Mouse (Mus musculus): ENCODE results near the gene Eno4.
A peak's percentile ranks its signal among the peaks of the same experiment; 100 is the strongest.
"Not testable (repeated sequence)": the region's sequence is repeated elsewhere in the genome, so short reads cannot be mapped to it uniquely, and the experiment has no call there.

Gene Eno4

GRCm38 (mm10) chr19:58942841-58943828 is at the start of gene Eno4, which contains the start of gene Hspa12a:
TSS of gene Eno4 (plus strand) at chr19:58943425.
TSS of gene Hspa12a (minus strand) at chr19:58943654.
- peak; percentile 92 for DNase-seq

GRCm38 (mm10) chr19:58896216-58896615 is 47.0 kb upstream of the Eno4 start:
- peak; percentile 28 for DNase-seq

GRCm38 (mm10) chr19:58900471-58900870 is 42.8 kb upstream of the Eno4 start:
- DNase-seq, result not testable (repeated sequence)

GRCm38 (mm10) chr19:58903079-58903898 is 39.9 kb upstream of the Eno4 start:
- no peak for DNase-seq

GRCm38 (mm10) chr19:58903899-58904327 is 39.3 kb upstream of the Eno4 start:
- DNase-seq, result peak; percentile 98

- peak; percentile 15 for DNase-seq
Measured at GRCm38 (mm10) chr19:58906685-58907084, 36.5 kb upstream of the Eno4 start.

GRCm38 (mm10) chr19:58908018-58908417 is 35.2 kb upstream of the Eno4 start:
- no peak for DNase-seq

GRCm38 (mm10) chr19:58910941-58911368 is 32.3 kb upstream of the Eno4 start:
- peak; percentile 33 for DNase-seq

GRCm38 (mm10) chr19:58911386-58911785 is 31.8 kb upstream of the Eno4 start:
- peak; percentile 92 for DNase-seq

- DNase-seq, result no peak
Measured at GRCm38 (mm10) chr19:58913301-58913700, 29.9 kb upstream of the Eno4 start.

GRCm38 (mm10) chr19:58918597-58918996 is 24.6 kb upstream of the Eno4 start:
- DNase-seq, result no peak

GRCm38 (mm10) chr19:58919148-58919547 is 24.1 kb upstream of the Eno4 start:
- no peak for DNase-seq

GRCm38 (mm10) chr19:58931081-58931800 is 12.0 kb upstream of the Eno4 start:
- no peak for DNase-seq

- no peak for DNase-seq
Measured at GRCm38 (mm10) chr19:58933062-58933461, 10.2 kb upstream of the Eno4 start.

- no peak for DNase-seq
Measured at GRCm38 (mm10) chr19:58945959-58946358, 2.7 kb downstream of the Eno4 start.

GRCm38 (mm10) chr19:58951521-58951920 is 8.3 kb downstream of the Eno4 start:
- DNase-seq, result no peak

- no peak for DNase-seq
Measured at GRCm38 (mm10) chr19:58952236-58952635, 9.0 kb downstream of the Eno4 start.

- DNase-seq, result no peak
Measured at GRCm38 (mm10) chr19:58954779-58955178, 11.6 kb downstream of the Eno4 start.

GRCm38 (mm10) chr19:58963011-58963410 is 19.8 kb downstream of the Eno4 start:
- DNase-seq, result no peak

GRCm38 (mm10) chr19:58968731-58969506 is 25.7 kb downstream of the Eno4 start:
- DNase-seq, result no peak

- no peak for DNase-seq
Measured at GRCm38 (mm10) chr19:58970826-58971225, 27.6 kb downstream of the Eno4 start.

- DNase-seq, result no peak
Measured at GRCm38 (mm10) chr19:58974126-58974525, 30.9 kb downstream of the Eno4 start.

All from right cerebral cortex, postnatal 4 days (tissue).